Mouse (Mus musculus): ENCODE measurements around the gene Actl7b. TPM values are rescaled to one million over a fixed set of nuclear protein-coding genes. Genes with fewer than 3 reads are reported as not detected.

Gene Actl7b
- total RNA-seq, 1 experiment from 2014 or later, result not detected

DNA sequence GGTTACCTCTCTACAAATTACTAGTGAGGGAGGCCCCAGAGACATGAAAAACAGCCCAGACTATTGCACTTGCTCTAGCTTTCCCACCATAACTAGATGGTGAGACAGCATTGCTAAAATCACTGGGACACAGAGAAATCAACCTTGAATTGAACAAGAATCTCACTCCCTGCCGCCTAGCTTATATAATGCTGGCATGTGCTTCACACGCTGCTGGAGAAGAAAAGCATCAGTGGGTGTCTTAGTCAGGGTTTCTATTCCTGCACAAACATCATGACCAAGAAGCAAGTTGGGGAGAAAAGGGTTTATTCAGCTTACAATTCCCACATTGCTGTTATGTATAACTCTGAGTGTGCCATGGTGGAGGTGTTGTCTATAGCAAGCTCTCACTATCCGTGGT, 28.1 kb downstream of the Actl7b start:
- DNase-seq, result no peak

DNA sequence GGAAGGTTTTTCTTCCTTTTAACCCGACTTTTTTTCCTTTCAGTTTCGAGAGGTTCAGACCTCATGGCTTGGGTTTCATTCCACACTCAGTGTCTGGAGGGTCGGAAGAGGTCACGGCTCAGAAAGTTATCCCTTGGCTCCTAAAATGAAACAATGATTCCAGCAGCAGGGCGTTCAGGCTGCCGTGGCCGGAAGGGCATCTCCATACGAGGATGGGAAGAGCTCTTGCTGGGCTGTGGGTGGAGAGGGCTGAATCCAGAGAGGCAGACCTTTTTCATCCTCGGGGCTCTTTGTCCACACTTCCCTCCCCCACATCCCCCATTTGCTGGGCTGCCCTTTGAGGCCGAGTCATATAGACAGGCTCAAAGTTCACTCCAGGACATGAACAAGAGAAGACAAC, 39.0 kb downstream of the Actl7b start:
- DNase-seq, result no peak

DNA sequence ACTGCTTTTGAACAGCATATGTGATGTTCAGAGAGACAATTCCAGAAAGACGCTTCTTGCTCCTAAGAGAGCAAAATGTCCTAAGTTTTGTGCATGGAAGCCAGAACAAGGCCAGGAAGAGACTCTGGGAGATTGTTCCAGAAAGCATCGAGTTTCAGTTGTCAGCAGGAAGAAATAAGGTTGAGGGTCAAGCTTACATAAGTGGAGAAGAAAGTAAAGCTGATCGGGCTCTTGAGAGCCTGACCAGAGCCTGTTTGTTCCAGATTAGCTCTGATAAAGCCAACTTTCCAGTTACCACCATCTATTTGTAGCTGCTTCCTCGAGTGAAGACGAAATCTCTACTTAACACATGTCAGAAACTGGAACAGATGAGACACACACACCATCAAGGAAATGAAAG, 42.6 kb downstream of the Actl7b start:
- DNase-seq, result no peak

DNA sequence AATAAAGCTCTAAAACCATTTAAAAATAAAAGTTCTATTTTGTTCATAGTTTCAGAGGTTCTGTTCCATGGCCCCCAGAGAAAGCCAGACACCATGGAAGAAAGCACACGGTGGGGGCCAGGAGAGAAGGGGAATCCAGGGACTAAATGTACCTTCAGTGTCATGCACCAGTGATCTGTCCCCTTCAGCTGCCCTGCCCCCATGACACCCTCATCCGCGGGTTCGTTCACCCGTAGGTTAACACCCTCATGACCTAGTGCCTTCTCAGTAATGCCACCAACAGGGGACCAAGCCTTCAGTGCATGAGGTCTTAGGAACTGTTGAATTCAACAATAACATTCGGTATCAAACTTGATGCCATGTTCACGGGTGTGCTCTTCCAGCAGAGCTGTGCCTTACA, 44.8 kb downstream of the Actl7b start:
- no peak for DNase-seq

Other genes starting within 250 kb of the Actl7b start
- gene Gm26657, start 1.4 kb downstream of the Actl7b start, total RNA-seq (2021), result not detected in 2 replicates
- not detected in 2 replicates for gene Actl7a, start 2.0 kb upstream of the Actl7b start, total RNA-seq (2021)
- gene Elp1, start 60.9 kb upstream of the Actl7b start, total RNA-seq (2021), result 26.4 and 32.3 TPM in 2 replicates
- gene Fam206a, start 60.9 kb upstream of the Actl7b start, total RNA-seq (2021), result 13.0 and 13.7 TPM in 2 replicates
- gene Ctnnal1, start 123.7 kb upstream of the Actl7b start, total RNA-seq (2021), result 18.1 and 19.6 TPM in 2 replicates
- gene Tmem245, start 206.0 kb upstream of the Actl7b start, total RNA-seq (2021), result 36.5 and 37.0 TPM in 2 replicates
- 0.41 and 0.71 TPM in 2 replicates for gene Frrs1l, start 248.9 kb upstream of the Actl7b start, total RNA-seq (2021)

Measured in adrenal gland, postnatal 14 days (tissue).